ENCODE assay signal across 15 mouse cellular contexts in the genomic region with DNA sequence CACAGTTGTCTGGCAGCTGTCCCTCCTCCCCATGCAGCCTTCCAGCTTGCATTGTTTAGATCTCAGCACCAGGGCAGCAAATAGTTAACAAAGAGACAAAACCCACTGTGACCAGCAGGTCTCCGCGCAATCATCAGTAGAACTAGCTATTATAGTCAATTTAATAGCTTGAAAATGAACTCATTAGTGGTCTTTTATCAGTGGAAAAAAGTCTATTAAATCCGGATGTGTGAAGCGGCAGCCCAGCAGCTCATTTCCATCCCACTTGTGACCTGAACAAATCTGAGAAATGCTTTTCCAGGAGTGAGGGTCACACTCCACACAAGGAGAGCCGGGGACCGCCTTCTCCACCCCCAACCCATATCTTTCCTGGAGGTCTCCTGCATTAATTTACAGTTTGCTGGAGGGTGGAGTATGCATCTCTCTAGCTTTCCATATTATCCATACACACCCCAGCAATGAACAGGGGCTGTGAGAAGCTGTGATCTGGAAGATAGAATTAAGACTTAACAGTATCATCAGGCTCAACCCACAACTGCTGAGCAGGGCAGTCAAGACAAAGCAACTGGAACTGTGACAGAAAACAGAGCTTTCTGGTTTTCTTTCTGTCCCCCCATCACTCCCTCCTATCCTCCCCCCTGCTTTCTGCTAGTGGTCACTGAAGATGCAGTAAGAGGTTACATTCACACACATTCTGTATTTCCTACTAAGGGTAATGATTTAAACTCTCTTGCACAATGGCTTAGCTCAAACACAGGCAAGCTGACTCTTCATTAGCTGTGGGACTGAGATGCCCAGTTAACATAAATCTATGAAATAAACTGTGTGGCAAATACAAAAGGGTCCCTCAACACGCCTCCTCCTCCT.
A peak's percentile ranks its signal among the peaks of the same experiment; 100 is the strongest.
DNase-seq lines count a peak whose midpoint lies in the region; ATAC-seq lines count a peak whose summit lies in the region.
"Had no signal": no experiment of that assay in that cellular context is flagged by ENCODE, and none has a peak within 500 bp of the region (broad histone marks: within the 10 kb centered on the region; RNA-seq: fewer than 3 reads in every experiment).

No protein-coding gene starts in this region.

- H3K4me1 ChIP-seq in forebrain, embryonic 12.5 days = peaks cover 23% of the 10 kb centered on the region
- no peaks in the 10 kb centered on the region for H3K4me1 ChIP-seq in hindbrain, embryonic 11.5 days (replicated peaks; ENCODE audit: control insufficient read depth, insufficient read depth, low read length)
- H3K4me1 ChIP-seq in midbrain, embryonic 12.5 days = peaks cover 20% of the 10 kb centered on the region
- H3K4me1 ChIP-seq: heart, embryonic 12.5 days; liver, embryonic 13.5 days had no signal

- H3K27me3 ChIP-seq in forebrain, embryonic 12.5 days = peaks cover 45% of the 10 kb centered on the region
- peaks cover 4% of the 10 kb centered on the region; the same call in 1 of the 2 replicates for H3K27me3 ChIP-seq in hindbrain, embryonic 11.5 days (ENCODE audit: control insufficient read depth, insufficient read depth, low read length)
- H3K27me3 ChIP-seq in midbrain, embryonic 12.5 days = peaks cover 25% of the 10 kb centered on the region
- H3K27me3 ChIP-seq: embryonic facial prominence, embryonic 12.5 days; heart, embryonic 12.5 days; liver, embryonic 13.5 days had no signal

- H3K27ac ChIP-seq in forebrain, embryonic 12.5 days = peak overlapping the region; percentile 65
- H3K27ac ChIP-seq in hindbrain, embryonic 11.5 days (ENCODE audit: low read depth, low read length) = peak overlapping the region; percentile 60
- peak overlapping the region; percentile 71 for H3K27ac ChIP-seq in midbrain, embryonic 12.5 days (replicated peaks)
- H3K27ac ChIP-seq: embryonic facial prominence, embryonic 12.5 days; liver, embryonic 13.5 days had no signal

- H3K9me3 ChIP-seq in forebrain, embryonic 12.5 days = no peaks in the 10 kb centered on the region
- no peaks in the 10 kb centered on the region for H3K9me3 ChIP-seq in hindbrain, embryonic 11.5 days (ENCODE audit: control insufficient read depth, low read length)
- H3K9me3 ChIP-seq in midbrain, embryonic 12.5 days = no peaks in the 10 kb centered on the region
- H3K9me3 ChIP-seq: embryonic facial prominence, embryonic 12.5 days; heart, embryonic 12.5 days; liver, embryonic 13.5 days had no signal

- H3K4me3 ChIP-seq in forebrain, embryonic 12.5 days (replicated peaks) = no peak overlapping the region
- H3K4me3 ChIP-seq in hindbrain, embryonic 11.5 days (ENCODE audit: low read depth, low read length) = no peak overlapping the region
- no peak overlapping the region for H3K4me3 ChIP-seq in midbrain, embryonic 12.5 days
- H3K4me3 ChIP-seq: embryonic facial prominence, embryonic 12.5 days; heart, embryonic 12.5 days; liver, embryonic 13.5 days had no signal

- ATAC-seq in forebrain, embryonic 12.5 days (ENCODE audit: low FRiP score) = peak; percentile 87
- ATAC-seq in hindbrain, embryonic 11.5 days (ENCODE audit: low FRiP score) = peak; percentile 89
- peak; percentile 84 for ATAC-seq in midbrain, embryonic 12.5 days (ENCODE audit: low FRiP score, low read depth)

- WGBS in forebrain, embryonic 12.5 days = 8% methylated on average over 7 of the region's 7 CpGs
- WGBS in hindbrain, embryonic 11.5 days = 28% methylated on average over 7 of the region's 7 CpGs
- WGBS in midbrain, embryonic 12.5 days = 15% methylated on average over 7 of the region's 7 CpGs

- peak; percentile 46 for DNase-seq in hindbrain, embryonic 11.5 days (ENCODE audit: low spot score)
- DNase-seq in retina, embryonic 14.5 days (ENCODE audit: low spot score) = peak; percentile 45
- no peak for DNase-seq in ovary, postnatal 10 days (ENCODE audit: low spot score)
- no peak for DNase-seq in left cerebral cortex, adult 11 months (ENCODE audit: low spot score)
- DNase-seq in kidney, adult 18-20 months = no peak
- DNase-seq: cerebellum, adult 11-12 months; gastrocnemius, postnatal 25 days; layer of hippocampus, adult 9-11 months; liver, embryonic 13.5 days; lung, postnatal 10 days; thymus, postnatal 14 days had no signal

- peak overlapping the region; percentile 4; the same call in 1 of the 2 replicates for H3K4me2 ChIP-seq in forebrain, embryonic 12.5 days
- no peak overlapping the region for H3K4me2 ChIP-seq in hindbrain, embryonic 11.5 days (replicated peaks; ENCODE audit: low read depth, low read length)
- peak overlapping the region; percentile 30 for H3K4me2 ChIP-seq in midbrain, embryonic 12.5 days (replicated peaks)
- H3K4me2 ChIP-seq: embryonic facial prominence, embryonic 12.5 days; heart, embryonic 12.5 days; liver, embryonic 13.5 days had no signal

- H3K36me3 ChIP-seq in forebrain, embryonic 12.5 days (replicated peaks) = no peaks in the 10 kb centered on the region
- no peaks in the 10 kb centered on the region for H3K36me3 ChIP-seq in hindbrain, embryonic 11.5 days (ENCODE audit: control insufficient read depth, insufficient read depth, low read length)
- H3K36me3 ChIP-seq in midbrain, embryonic 12.5 days = no peaks in the 10 kb centered on the region
- H3K36me3 ChIP-seq: embryonic facial prominence, embryonic 12.5 days; heart, embryonic 12.5 days; liver, embryonic 13.5 days had no signal

- no peak overlapping the region for H3K9ac ChIP-seq in forebrain, embryonic 12.5 days
- no peak overlapping the region for H3K9ac ChIP-seq in hindbrain, embryonic 11.5 days (ENCODE audit: low read depth, low read length)
- 0 out of 2 replicates have a peak overlapping the region, but pooled peaks have one; percentile 28 for H3K9ac ChIP-seq in midbrain, embryonic 12.5 days (replicated peaks)
- H3K9ac ChIP-seq: embryonic facial prominence, embryonic 12.5 days; heart, embryonic 12.5 days; liver, embryonic 13.5 days had no signal

Comparison
In these comparisons a context has a peak if more than half of its experiments do, and no peak if none do; other contexts are left out.
1. DNase-seq: peak in hindbrain, embryonic 11.5 days (single experiment) and retina, embryonic 14.5 days (single experiment); none in ovary, postnatal 10 days (single experiment), left cerebral cortex, adult 11 months (single experiment) and kidney, adult 18-20 months (single experiment).
2. Peak in every context shown above with its lines, with median percentiles within 50 percentile points of each other: ATAC-seq and H3K27ac ChIP-seq.